Mouse (Mus musculus) c-Kit-positive CD71-positive TER-119-negative erythroid progenitor cells, embryonic 14.5 days (primary cell): ENCODE measurements around the gene Ppp2r3d.
A peak's percentile ranks its signal among the peaks of the same experiment; 100 is the strongest.
"Not testable (repeated sequence)": the region's sequence is repeated elsewhere in the genome, so short reads cannot be mapped to it uniquely, and the experiment has no call there.

Experiments
- DNase-seq: peaks from one replicate; pipeline ENCODE4 v3.0.0-alpha.2; 2013; ENCODE audit warnings: low read depth

The Ppp2r3d gene

GRCm38 (mm10) chr9:124476096-124476902 is at the start of gene Ppp2r3d:
Gene Ppp2r3d (minus strand): TSS chr9:124476898.
- no peak for DNase-seq

GRCm38 (mm10) chr9:124493693-124494092 is 17.0 kb upstream of the Ppp2r3d start, which contains the start of gene Gm21836:
Gene Gm21836 (minus strand): TSS chr9:124493793.
- DNase-seq: not testable (repeated sequence)

DNA sequence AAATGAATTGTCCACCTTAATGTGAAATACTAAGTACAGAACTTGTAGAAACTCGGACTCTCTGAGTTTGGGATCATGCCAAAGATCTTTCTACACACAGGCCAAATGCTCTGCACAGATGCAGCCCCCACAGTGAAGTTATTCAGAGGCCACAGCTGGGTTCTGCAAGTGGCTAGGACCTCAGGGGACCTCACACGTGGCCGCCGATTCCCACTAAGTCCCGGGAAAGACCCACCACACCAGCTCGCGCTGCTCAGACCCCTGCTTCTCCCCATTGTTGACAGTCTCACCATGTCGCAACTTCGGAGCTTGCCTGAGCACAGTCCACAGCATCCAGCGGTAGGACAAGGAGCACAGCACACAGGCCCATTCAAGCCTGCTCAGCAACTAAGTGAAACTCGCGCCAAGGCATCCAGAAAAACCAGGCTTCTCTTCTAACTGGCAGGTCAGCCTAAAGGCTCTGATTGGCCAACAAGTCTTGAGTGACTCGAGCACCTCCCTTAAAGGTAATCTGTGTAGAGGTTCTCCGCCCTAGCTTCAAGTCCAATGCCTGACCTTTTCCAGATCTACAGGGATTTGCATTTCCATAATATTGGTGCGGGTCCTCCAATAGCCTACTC is 3.8 kb upstream of the Ppp2r3d start:
- not testable (repeated sequence) for DNase-seq

DNA sequence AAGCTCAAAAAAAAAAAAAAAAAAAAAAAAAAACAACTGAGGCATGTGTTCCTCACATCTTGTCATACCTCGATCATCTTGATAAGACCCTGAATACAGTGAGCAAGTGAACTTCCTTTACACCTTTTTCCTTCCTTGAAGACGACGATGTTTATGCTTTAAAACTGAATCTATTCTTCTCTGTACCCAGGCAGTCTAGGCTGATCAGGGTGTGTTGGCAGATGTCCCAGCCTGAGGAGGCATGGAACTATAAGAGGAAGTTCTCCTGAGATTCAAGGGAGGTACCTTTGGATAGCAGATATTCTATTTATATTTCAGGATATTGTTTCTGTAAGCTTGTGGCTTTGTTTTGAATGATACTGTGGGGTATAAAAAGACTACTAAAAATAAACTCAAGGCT is 1.4 kb upstream of the Ppp2r3d start:
- DNase-seq: no peak

- no peak for DNase-seq
Observed at GRCm38 (mm10) chr9:124475689-124476088, 1.0 kb downstream of the Ppp2r3d start.

DNA sequence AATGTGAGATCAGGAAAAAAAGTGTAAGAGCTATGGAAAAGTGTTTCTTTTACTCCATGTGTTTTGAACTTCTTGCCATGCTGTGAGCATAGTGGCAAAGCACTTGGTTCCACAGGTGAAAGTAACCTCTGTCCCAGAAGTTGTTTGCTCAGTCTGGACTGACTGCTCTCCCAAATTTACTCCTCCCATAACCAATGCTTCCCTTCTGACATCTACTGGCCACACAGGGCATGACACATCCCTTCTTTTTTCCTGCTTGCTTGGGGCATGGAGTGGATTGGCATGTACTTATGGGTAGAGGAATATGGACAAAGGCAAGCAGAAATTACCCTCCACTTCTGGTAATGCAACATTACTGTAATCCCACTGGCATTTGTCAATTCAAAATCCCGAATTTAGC is 20.1 kb downstream of the Ppp2r3d start:
- no peak for DNase-seq

DNA sequence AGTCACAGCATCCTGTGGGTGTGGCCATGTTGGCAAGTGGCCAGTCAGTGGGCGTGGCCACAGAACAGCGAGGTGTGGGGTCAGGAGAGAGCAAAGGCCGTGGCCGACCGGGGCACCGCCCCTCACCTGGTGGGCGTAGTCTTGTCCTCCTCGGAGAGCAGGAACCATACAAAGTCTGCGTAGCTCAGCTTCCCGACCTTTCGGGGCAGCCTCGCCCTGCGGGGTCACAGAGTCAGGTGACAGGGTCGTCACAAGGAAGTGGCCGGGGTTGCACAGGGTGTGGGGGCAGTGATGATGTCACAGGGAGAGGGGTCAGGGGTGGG is 34.2 kb downstream of the Ppp2r3d start:
- DNase-seq: no peak

DNA sequence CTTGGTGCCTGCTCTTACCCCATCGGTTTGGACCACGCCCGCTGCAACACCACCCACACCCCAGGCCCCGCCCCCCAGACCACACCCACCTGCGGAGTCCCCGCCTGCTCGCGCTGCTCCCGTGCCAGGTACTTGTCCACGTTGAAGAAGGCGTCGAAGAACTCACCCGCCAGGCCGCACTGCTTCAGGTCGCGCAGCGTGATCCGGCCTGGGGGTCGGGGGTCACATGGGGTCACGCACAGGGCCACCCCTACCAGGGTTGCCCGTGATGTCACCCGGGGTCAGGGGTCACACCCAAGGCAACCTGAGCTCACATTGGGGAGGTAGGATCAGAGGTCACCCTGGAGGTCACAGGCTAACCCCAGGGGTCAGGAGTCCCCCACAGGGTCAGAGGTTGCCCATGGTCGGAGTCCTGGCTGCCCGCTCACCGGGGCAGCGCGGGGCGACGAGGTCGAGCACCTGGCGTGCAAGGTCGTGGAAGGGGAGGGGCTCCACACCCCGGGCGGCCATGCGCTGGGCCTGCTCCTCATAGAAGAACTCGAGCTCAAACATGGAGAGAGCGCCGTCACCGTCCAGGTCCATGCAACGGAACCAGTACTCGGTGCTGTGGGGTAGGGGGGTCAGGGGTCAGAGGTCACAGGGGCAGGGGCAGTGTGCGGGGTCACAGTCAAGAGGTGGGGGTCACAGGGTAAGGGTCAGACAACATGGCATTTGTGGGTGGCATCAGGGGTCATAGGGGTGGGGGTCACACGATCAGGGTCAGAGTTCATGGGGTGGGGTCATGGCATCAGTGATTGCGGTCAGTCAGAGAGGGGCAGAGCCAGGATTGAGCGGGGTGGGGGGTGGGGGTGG is 34.8 kb downstream of the Ppp2r3d start:
- DNase-seq: no peak

- no peak for DNase-seq
Observed at GRCm38 (mm10) chr9:124440724-124441045, 36.0 kb downstream of the Ppp2r3d start.

DNA sequence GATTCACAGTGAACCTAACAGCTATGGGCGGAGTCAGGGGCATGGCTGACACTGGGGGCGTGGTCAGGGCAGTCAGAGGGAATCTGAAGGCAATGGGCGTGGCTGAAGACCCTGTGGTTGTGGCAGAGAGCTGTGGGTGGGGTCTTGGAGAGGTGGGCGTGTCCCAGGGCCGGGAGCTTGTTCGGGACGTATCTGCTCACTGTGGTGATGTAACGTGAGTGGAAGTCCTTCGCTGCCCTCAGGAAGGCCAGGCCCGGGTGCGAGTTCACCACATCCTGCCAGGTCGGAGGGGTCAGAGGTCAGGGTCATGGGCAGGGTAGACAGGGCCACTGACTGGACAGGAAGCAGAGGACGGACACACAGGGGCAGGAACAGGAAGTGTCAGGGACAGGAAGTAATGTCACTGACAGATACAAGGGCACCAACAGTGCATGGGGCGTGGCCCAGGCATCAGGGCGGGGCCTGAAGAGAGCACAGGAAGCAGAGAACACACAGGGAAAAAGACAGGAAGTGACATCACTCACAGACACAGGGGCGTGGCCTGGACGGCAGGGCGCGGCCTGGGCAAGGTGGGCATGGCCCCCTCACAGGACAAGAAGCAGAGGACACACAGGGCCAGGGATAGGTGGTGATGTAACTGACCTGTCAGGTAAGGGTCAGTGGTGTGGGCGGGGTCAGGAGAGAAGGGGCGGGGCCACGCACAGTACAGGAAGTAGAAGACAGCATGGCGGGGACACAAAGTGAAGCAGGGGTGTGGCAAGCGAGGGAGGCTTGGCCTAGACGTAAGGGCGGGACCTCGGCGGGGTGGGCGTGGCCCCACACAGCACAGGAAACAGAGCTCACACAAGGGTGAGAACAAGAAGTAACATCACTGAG is 36.6 kb downstream of the Ppp2r3d start:
- no peak for DNase-seq

GRCm38 (mm10) chr9:124439403-124439847 is 37.3 kb downstream of the Ppp2r3d start:
- no peak for DNase-seq

- no peak for DNase-seq
Observed at GRCm38 (mm10) chr9:124438686-124439346, 37.9 kb downstream of the Ppp2r3d start.

- peak; percentile 57 for DNase-seq
Observed at GRCm38 (mm10) chr9:124425411-124425885, 51.2 kb downstream of the Ppp2r3d start.

DNA sequence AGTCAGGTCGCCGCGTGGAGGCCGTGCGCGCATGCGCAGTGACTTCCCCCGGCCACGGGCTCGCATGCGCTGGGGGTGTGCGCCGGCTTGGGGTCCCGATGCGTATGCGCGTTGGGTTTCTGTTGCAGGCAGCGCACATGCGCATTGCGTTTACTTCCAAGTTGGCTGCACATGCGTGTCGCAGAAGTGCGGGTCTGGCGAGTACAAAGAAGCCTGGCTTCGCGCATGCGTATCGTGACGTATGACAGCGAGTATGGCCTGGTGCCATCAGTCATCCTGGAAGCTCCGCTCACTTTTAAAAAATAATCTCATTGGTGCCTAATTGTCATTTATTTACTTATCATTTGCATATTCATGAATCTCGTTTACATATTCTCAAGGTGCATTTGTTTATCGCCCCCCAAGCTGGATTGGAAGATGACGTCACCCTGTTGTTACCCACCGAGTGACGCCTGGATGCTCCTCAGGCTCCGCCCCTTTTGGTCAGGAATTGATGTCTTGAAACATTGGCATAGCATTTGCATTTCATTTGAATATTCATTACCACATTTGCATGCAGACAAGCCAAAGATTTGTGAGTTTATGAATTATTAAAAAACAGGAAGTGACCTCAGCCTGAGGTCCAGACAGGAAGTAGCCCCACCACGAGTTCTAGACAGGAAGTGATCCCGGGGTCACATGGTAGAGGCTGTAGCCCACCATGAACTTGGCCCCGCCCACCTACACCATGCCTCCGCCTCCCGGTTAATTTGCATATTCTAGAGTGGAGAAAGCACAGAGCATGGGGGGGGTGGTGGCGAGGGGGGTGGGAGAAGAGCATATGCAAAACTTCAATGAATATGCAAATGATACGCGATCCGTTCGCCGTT is 51.9 kb downstream of the Ppp2r3d start:
- peak; percentile 95 for DNase-seq

GRCm38 (mm10) chr9:124424292-124424541 is 52.5 kb downstream of the Ppp2r3d start:
- no peak for DNase-seq

DNA sequence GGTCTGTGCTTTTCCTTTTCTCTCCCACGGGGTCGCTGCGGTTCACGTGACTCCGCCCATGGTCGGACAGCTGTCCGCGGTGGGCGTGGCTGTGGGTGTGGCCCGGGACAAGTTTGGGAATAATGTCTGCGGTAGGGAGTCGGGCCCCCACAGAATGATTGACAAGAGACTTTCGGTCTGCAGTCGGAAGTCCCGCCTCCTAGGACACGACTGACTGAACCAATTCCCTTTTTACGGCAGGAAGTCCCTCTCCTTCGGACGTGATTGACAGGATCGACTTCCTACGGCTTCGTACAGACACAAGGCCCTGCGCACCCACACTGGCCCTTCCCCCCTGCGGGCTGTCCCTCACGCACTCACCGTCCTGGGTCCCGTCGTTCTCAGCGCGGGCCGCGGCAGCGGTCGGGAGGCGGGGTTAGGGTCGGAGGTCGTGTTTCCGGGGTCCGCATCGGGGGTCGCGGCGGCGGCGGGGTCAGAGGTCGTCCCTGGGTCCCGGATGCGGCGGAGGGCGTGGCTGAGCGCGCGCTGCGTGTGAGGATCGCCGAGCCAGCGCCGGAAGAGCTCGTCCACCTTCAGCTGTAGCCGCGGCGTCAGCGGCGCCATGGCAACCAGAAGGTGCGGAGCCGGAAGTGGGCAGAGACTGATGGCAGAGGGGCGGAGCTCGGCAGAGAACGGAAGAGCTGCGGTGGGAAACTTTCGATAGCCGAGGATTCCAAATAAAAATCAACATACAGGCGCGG is 53.0 kb downstream of the Ppp2r3d start:
- peak; percentile 91 for DNase-seq

- peak; percentile 91 for DNase-seq
Observed at GRCm38 (mm10) chr9:124422900-124423551, 53.7 kb downstream of the Ppp2r3d start.

GRCm38 (mm10) chr9:124422427-124422826 is 54.3 kb downstream of the Ppp2r3d start:
- no peak for DNase-seq

DNA sequence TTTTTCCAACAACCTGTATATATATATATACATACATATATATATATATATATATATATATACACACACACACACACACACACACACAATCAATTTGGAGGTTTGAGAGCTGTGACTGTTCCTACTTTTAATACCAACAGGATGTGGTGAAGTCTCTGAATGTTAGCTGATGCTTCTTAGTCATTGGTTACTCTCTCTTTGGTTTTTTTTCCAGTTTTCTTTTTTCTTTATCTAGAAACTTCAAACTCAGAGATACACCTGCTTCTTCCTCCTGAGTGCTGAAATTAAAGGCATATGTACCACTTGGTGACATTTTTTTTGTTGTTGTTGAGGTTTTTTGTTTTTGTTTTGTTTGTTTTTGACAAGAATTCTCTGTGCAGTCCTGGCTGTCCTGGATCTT is 63.8 kb downstream of the Ppp2r3d start:
- DNase-seq: no peak
